Mouse (Mus musculus) limb, embryonic 14.5 days (tissue): Measurements from ENCODE around the gene Selp. TPM values are rescaled to one million over a fixed set of nuclear protein-coding genes. Genes with fewer than 3 reads are reported as not detected.

Experiments
- ATAC-seq: fragments of 200-750 bp; cut with Nextera tagmentation; 2 replicates; pipeline ENCODE4 v1.8.0; 2017; ENCODE audit warnings: low read depth, moderate number of reproducible peaks, moderate TSS enrichment; ENCODE audit not compliant: low FRiP score
- DNase-seq: peaks from one replicate; pipeline ENCODE4 v3.0.0-alpha.2; 2015; ENCODE audit warnings: low spot score
- H3K27ac ChIP-seq: fragments of 300-500 bp; sonication (generic); replicated peaks from 2 replicates; pipeline ENCODE4 v1.5.1; 2014; ENCODE audit warnings: low read depth, mild to moderate bottlenecking, low read length, moderate library complexity, mixed read lengths
- H3K27me3 ChIP-seq: fragments of 300-500 bp; sonication (generic); 2 replicates; pipeline ENCODE4 v1.6.1; 2014; ENCODE audit warnings: low read length, mixed read lengths; ENCODE audit not compliant: control insufficient read depth, insufficient read depth
- H3K36me3 ChIP-seq: fragments of 300-500 bp; sonication (generic); 2 replicates; pipeline ENCODE4 v1.6.1; 2014; ENCODE audit warnings: mild to moderate bottlenecking, low read length, moderate library complexity, mixed read lengths; ENCODE audit not compliant: control insufficient read depth, insufficient read depth
- H3K4me1 ChIP-seq: fragments of 300-500 bp; sonication (generic); 2 replicates; pipeline ENCODE4 v1.6.1; 2014; ENCODE audit warnings: antibody characterized with exemption, low read length, mixed read lengths; ENCODE audit not compliant: control insufficient read depth, insufficient read depth
- H3K4me2 ChIP-seq: fragments of 300-500 bp; sonication (generic); replicated peaks from 2 replicates; pipeline ENCODE4 v1.6.1; 2014; ENCODE audit warnings: low read depth, mild to moderate bottlenecking, low read length, moderate library complexity; ENCODE audit not compliant: severe bottlenecking
- H3K4me3 ChIP-seq: fragments of 300-500 bp; sonication (generic); replicated peaks from 2 replicates; pipeline ENCODE4 v1.5.1; 2014; ENCODE audit warnings: low read length
- H3K9ac ChIP-seq: fragments of 300-500 bp; sonication (generic); 2 replicates; pipeline ENCODE4 v1.6.1; 2014; ENCODE audit warnings: mild to moderate bottlenecking, low read depth, low read length, moderate library complexity; ENCODE audit not compliant: severe bottlenecking
- H3K9me3 ChIP-seq: fragments of 300-500 bp; sonication (generic); 2 replicates; pipeline ENCODE4 v1.6.1; 2016; ENCODE audit warnings: low read length; ENCODE audit not compliant: control insufficient read depth
- POLR2A ChIP-seq: fragments of 200-500 bp; IDR thresholded peaks from 2 replicates; pipeline ENCODE4 v1.8.0; 2012; ENCODE audit warnings: inconsistent platforms, mild to moderate bottlenecking, moderate library complexity, borderline replicate concordance; ENCODE audit not compliant: insufficient read depth, insufficient read length; ENCODE audit errors: extremely low read depth
- WGBS: fragments of 180-500 bp; shearing (Covaris S2); extraction: QIAGEN DNeasy Blood & Tissue Kit; methylation state at CpG from one replicate; pipeline ENCODE4 v1.1.7; 2014; 5-methylcytosine and 5-hydroxymethylcytosine counted together
- polyA plus RNA-seq, 2 experiments: library from polyadenylated mRNA; depleted of rRNA in 1 of 2; stranded (reverse) in 1 of 2; unstranded in 1 of 2; fragments of >200 nt; fragmentation: Nextera tagmentation in 1 of 2; extraction: Ambion mirVana in 1 of 2; gene quantifications; 2 replicates each; pipeline versions ENCODE4 v1.2.1 to v1.2.3; 2012 to 2014

Gene Selp
- polyA plus RNA-seq, 2 experiments, result 0.14 to 0.24 TPM

DNA sequence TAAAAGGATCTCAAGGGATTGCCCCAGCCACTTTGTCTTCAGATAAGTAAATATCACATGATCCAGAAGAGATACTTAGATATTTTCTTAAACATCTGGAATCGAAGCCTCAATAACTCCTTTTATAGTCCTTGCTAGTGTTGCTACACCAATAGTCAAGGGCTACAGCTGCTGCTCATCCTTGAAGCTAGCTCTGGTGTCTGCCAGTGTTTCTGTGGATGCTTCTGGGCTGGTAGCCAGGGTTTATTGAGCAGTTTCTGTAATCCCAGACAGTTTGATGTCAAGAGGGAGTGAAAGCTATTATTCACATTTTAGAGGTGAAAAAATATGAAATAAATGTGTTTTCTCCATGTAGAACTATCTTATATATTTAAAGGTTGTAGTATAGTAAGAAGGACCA lies 17.5 kb downstream of the Selp start:
- no peaks in the 10 kb centered on the region for H3K9me3 ChIP-seq
- no peak for DNase-seq
- no peak for TF ChIP-seq POLR2A
- no peak overlapping the region for H3K9ac ChIP-seq
- no peak overlapping the region for H3K4me2 ChIP-seq
- no peak overlapping the region for H3K27ac ChIP-seq
- 86% methylated on average over 1 of the region's 1 CpGs for WGBS
- H3K36me3 ChIP-seq, result no peaks in the 10 kb centered on the region
- H3K4me3 ChIP-seq, result no peak overlapping the region
- ATAC-seq, result no peak
- H3K27me3 ChIP-seq, result no peaks in the 10 kb centered on the region
- no peaks in the 10 kb centered on the region for H3K4me1 ChIP-seq

DNA sequence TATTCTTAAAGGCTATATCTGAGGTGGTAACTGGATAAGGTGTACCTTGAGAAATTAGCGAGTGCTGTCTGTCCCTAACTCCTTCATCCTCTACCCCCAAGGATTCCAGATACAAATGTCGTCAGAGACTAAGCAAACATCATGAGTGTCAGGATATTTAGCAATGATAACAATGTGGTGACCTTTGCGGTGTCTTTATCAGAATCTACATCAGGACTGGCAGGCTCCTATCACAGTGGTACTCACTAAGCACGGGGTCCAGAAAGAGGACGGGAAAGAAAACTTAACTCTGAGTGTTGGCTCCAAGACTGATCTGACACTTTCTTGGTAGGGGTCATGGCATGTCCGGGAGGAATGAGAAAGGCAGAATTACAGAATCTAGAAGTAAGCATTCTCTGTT lies 19.0 kb downstream of the Selp start:
- Histone ChIP-seq H3K36me3 (no peaks in the 10 kb centered on the region), H3K4me3 (no peak overlapping the region), H3K4me2 (no peak overlapping the region), H3K27me3 (no peaks in the 10 kb centered on the region), H3K9me3 (no peaks in the 10 kb centered on the region), H3K4me1 (no peaks in the 10 kb centered on the region), H3K9ac (no peak overlapping the region), H3K27ac (no peak overlapping the region)
- ATAC-seq (no peak), DNase-seq (no peak)
- 88% methylated on average over 6 of the region's 6 CpGs for WGBS
- no peak for TF ChIP-seq POLR2A

GRCm38 (mm10) chr1:164135360-164135759 lies 20.3 kb downstream of the Selp start:
- no peaks in the 10 kb centered on the region for H3K9me3 ChIP-seq
- H3K27ac ChIP-seq, result no peak overlapping the region
- DNase-seq (no peak), ATAC-seq (no peak)
- no peak overlapping the region for H3K9ac ChIP-seq
- no peak overlapping the region for H3K4me2 ChIP-seq
- H3K4me3 ChIP-seq, result no peak overlapping the region
- TF ChIP-seq POLR2A, result no peak
- WGBS, result 65% methylated on average over 5 of the region's 5 CpGs
- no peaks in the 10 kb centered on the region for H3K27me3 ChIP-seq
- no peaks in the 10 kb centered on the region for H3K4me1 ChIP-seq
- no peaks in the 10 kb centered on the region for H3K36me3 ChIP-seq

- H3K4me2 ChIP-seq, result no peak overlapping the region
- no peak overlapping the region for H3K9ac ChIP-seq
- no peak for TF ChIP-seq POLR2A
- no peak for ATAC-seq
- H3K4me3 ChIP-seq, result no peak overlapping the region
- 62% methylated on average over 11 of the region's 11 CpGs for WGBS
- no peaks in the 10 kb centered on the region for H3K4me1 ChIP-seq
- no peak for DNase-seq
- no peak overlapping the region for H3K27ac ChIP-seq
- H3K27me3 ChIP-seq, result no peaks in the 10 kb centered on the region
- no peaks in the 10 kb centered on the region for H3K9me3 ChIP-seq
- H3K36me3 ChIP-seq, result no peaks in the 10 kb centered on the region
Observed at GRCm38 (mm10) chr1:164135960-164136359, 20.9 kb downstream of the Selp start.

GRCm38 (mm10) chr1:164136636-164137035 lies 21.6 kb downstream of the Selp start:
- Histone ChIP-seq H3K4me2 (no peak overlapping the region), H3K27ac (no peak overlapping the region), H3K36me3 (no peaks in the 10 kb centered on the region), H3K9ac (no peak overlapping the region), H3K4me3 (no peak overlapping the region), H3K9me3 (no peaks in the 10 kb centered on the region), H3K4me1 (no peaks in the 10 kb centered on the region), H3K27me3 (no peaks in the 10 kb centered on the region)
- ATAC-seq (no peak), DNase-seq (no peak)
- WGBS, result 70% methylated on average over 6 of the region's 6 CpGs
- TF ChIP-seq POLR2A, result no peak
